Mouse (Mus musculus) heart, adult 10 weeks (tissue): ENCODE measurements around the gene Vmn1r65. TPM values are rescaled to one million over a fixed set of nuclear protein-coding genes. Genes with fewer than 3 reads are reported as not detected.

Experiments
- polyA plus RNA-seq: library from polyadenylated mRNA; stranded (reverse); fragments of 350-450 nt; fragmentation: Illumina TruSeq; extraction: RNeasy Lipid Tissue Mini Kit (QIAGEN cat#74804); gene quantifications from one replicate; pipeline ENCODE4 v1.2.3, GENCODE M21; 2014; ENCODE audit warnings: low read depth, low replicate concordance

Gene Vmn1r65
- polyA plus RNA-seq: not detected

GRCm38 (mm10) chr7:6010910-6011309, at the start of gene Vmn1r65:
Gene Vmn1r65, minus strand, starts transcription at chr7:6011010.

DNA sequence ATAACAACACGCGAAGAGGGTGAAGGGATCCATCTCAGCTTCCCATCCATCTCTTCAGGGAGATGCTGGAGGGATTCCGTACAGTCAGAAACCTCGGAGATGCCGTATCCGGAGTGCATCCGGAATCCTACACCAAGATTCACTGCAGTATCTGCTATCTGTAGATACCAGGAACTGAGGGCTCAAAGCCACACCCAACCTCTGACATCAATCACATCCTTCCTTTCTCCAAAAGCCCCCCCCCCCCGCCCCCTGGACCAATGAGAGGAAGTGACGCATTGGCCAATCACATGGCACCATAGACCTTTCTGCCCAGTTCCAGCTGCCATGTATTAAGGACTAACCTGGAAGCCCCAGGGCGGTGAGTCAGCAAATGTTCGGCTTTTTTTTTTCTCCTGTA, 34.1 kb upstream of the Vmn1r65 start, which contains the start of gene Nlrp4c:
Nlrp4c (plus strand) TSS at position 301 of the 400 bp plus-strand sequence.

Other genes with a start within 250 kb of the Vmn1r65 start
- not detected for gene Vmn1r63, start 205.6 kb downstream of the Vmn1r65 start, polyA plus RNA-seq
- gene Vmn1r64, start 126.5 kb downstream of the Vmn1r65 start, polyA plus RNA-seq: not detected
- gene Nlrp4c, start 34.2 kb upstream of the Vmn1r65 start, polyA plus RNA-seq: not detected
- 27.4 TPM for gene Zfp787, start 145.0 kb upstream of the Vmn1r65 start, polyA plus RNA-seq
- gene Zfp444, start 161.2 kb upstream of the Vmn1r65 start, polyA plus RNA-seq: 5.7 TPM
- not detected for gene Galp, start 186.1 kb upstream of the Vmn1r65 start, polyA plus RNA-seq
- gene Zscan5b, start 211.3 kb upstream of the Vmn1r65 start, polyA plus RNA-seq: not detected
- gene Epp13, start 241.7 kb upstream of the Vmn1r65 start, polyA plus RNA-seq: not detected